Mouse (Mus musculus): ENCODE results near the gene Ufm1. TPM values are rescaled to one million over a fixed set of nuclear protein-coding genes. Genes with fewer than 3 reads are reported as not detected.

Gene Ufm1
- polyA plus RNA-seq, 1 experiment from 2014 or later = 65.7 TPM

DNA sequence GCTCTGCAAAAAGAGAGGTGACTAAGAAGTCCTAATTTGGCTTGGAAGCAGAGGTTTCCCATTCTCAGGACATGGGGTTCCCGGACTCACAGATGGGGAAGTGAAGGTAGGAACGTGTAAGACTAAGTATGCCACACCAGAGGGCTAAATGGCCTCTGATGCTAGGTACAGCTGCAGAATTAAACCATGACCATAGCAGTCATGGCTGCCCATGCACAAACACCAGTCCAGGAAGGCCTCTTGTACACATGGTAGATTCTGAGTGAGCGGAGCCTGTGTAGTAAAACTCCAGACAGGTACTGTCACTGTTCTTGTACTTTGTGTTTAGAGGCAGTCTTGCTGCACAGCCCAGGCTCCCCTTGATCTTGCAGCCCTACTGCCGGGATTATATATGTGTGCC is 9.4 kb downstream of the Ufm1 start:
- no peak overlapping the region for H3K4me2 ChIP-seq (ENCODE audit: low read length)
- no peaks in the 10 kb centered on the region for H3K27me3 ChIP-seq (ENCODE audit: control insufficient read depth, insufficient read depth, low read length)
- no peaks in the 10 kb centered on the region for H3K9me3 ChIP-seq (ENCODE audit: control insufficient read depth, low read length)
- ATAC-seq (ENCODE audit: insufficient number of reproducible peaks, insufficient read depth, low FRiP score, low read depth) = no peak
- H3K36me3 ChIP-seq (ENCODE audit: control insufficient read depth, insufficient read depth, low read length) = peaks cover 34% of the 10 kb centered on the region
- H3K27ac ChIP-seq (replicated peaks in 1 of 2; ENCODE audit: control insufficient read depth in 1 of 2, insufficient read depth in 1 of 2, low read depth in 2 of 2, low read length in 2 of 2) = no peak overlapping the region
- no peaks in the 10 kb centered on the region for H3K4me1 ChIP-seq (ENCODE audit: control insufficient read depth in 2 of 2, insufficient read depth in 2 of 2, low read length in 2 of 2)
- WGBS = 86% methylated on average over 4 of the region's 4 CpGs
- H3K4me3 ChIP-seq (ENCODE audit: control insufficient read depth in 1 of 2, insufficient read depth in 1 of 2, low read depth in 1 of 2, low read length in 2 of 2) = no peak overlapping the region
- H3K9ac ChIP-seq (ENCODE audit: low read length) = no peak overlapping the region

DNA sequence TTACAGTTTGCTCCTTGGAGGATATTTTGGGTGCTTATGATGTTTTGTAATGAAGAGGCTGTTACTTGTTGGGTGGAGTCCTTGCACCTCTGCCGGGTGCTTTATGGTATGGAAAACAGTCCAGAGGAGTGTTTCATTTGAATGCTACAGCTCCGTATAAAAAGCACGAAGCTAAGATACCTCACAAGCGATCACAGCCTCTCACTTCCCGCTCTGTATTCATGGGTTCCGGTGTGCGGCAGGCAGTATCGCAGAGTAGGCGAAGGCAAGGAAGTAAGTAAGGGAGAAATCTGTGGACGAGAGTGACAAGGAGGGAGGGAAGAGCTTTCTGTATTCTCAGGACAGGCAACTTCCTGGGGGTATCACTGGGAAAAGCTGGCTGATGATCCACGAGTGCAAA is 15.4 kb downstream of the Ufm1 start:
- no peak overlapping the region for H3K4me3 ChIP-seq (ENCODE audit: control insufficient read depth in 1 of 2, insufficient read depth in 1 of 2, low read depth in 1 of 2, low read length in 2 of 2)
- WGBS = 74% methylated on average over 11 of the region's 11 CpGs
- no peak for ATAC-seq (ENCODE audit: insufficient number of reproducible peaks, insufficient read depth, low FRiP score, low read depth)

DNA sequence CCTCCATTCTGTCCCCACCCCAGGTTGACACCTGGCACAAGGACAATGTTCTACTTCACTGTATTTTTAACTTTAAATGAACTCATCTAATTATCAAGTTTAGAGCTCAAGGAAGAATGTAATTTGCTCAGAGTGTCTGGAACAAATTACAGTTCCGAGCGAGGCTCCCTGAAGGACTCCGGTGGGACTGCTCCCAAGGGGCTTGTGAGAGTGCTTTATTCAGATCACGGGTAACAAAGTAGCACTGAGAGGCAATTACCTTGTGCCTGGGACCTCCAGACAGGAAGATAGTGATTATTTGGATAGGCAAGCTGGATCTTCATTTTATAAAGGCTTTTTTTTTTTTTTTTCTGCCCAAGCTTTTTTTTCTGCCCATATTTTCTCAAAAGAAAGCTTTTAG is 15.9 kb downstream of the Ufm1 start:
- ATAC-seq (ENCODE audit: insufficient number of reproducible peaks, insufficient read depth, low FRiP score, low read depth) = no peak
- 70% methylated on average over 4 of the region's 4 CpGs for WGBS
- no peaks in the 10 kb centered on the region for H3K9me3 ChIP-seq (ENCODE audit: control insufficient read depth, low read length)
- no peak overlapping the region for H3K27ac ChIP-seq (replicated peaks in 1 of 2; ENCODE audit: control insufficient read depth in 1 of 2, insufficient read depth in 1 of 2, low read depth in 2 of 2, low read length in 2 of 2)
- H3K4me2 ChIP-seq (ENCODE audit: low read length) = no peak overlapping the region
- H3K27me3 ChIP-seq (ENCODE audit: control insufficient read depth, insufficient read depth, low read length) = no peaks in the 10 kb centered on the region
- H3K36me3 ChIP-seq (ENCODE audit: control insufficient read depth, insufficient read depth, low read length) = no peaks in the 10 kb centered on the region
- no peaks in the 10 kb centered on the region for H3K4me1 ChIP-seq (ENCODE audit: control insufficient read depth in 2 of 2, insufficient read depth in 2 of 2, low read length in 2 of 2)
- H3K9ac ChIP-seq (ENCODE audit: low read length) = no peak overlapping the region
- no peak overlapping the region for H3K4me3 ChIP-seq (ENCODE audit: control insufficient read depth in 1 of 2, insufficient read depth in 1 of 2, low read depth in 1 of 2, low read length in 2 of 2)

More for the DNA sequence above, 15.4 kb downstream of the Ufm1 start:
- no peaks in the 10 kb centered on the region for H3K36me3 ChIP-seq (ENCODE audit: control insufficient read depth, insufficient read depth, low read length)
- H3K4me2 ChIP-seq (ENCODE audit: low read length) = no peak overlapping the region
- H3K4me1 ChIP-seq (ENCODE audit: control insufficient read depth in 2 of 2, insufficient read depth in 2 of 2, low read length in 2 of 2) = no peaks in the 10 kb centered on the region
- H3K27me3 ChIP-seq (ENCODE audit: control insufficient read depth, insufficient read depth, low read length) = no peaks in the 10 kb centered on the region
- H3K9me3 ChIP-seq (ENCODE audit: control insufficient read depth, low read length) = no peaks in the 10 kb centered on the region
- no peak overlapping the region for H3K27ac ChIP-seq (replicated peaks in 1 of 2; ENCODE audit: control insufficient read depth in 1 of 2, insufficient read depth in 1 of 2, low read depth in 2 of 2, low read length in 2 of 2)
- no peak overlapping the region for H3K9ac ChIP-seq (ENCODE audit: low read length)

DNA sequence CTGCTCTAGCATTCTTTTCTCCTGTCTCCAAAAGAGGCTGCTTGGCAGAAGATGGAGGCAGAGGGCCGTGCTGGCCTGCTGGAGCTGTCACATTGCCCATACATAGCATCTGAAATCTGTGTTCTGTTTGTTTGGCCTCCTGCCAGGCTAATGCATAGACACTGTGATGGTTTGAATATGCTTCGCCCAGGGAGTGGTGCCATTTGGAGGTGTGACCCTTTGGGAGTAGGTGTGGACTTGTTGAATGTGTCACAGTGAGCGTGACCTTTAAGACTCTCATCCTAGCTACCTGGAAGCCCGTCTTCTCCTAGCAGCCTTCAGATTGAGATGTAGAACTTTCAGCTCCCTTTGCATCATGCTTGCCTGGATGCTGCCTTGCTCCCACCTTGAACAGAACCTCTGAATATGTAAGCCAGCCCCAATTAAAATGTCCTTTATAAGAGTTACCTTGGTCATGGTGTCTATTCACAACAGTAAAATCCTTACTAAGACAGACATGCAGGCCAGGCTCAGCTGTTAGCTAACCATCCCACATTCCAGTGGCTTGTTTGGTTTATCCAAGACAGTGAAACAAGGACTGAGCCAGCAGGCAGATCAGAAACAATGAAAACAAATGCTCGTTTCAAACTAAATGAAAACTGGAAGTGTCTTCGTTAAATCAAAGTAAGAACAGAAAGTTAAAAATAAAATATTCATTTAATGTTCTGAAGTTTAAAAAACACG is 17.3 kb downstream of the Ufm1 start:
- ATAC-seq (ENCODE audit: insufficient number of reproducible peaks, insufficient read depth, low FRiP score, low read depth) = no peak
- H3K27ac ChIP-seq (replicated peaks in 1 of 2; ENCODE audit: control insufficient read depth in 1 of 2, insufficient read depth in 1 of 2, low read depth in 2 of 2, low read length in 2 of 2) = no peak overlapping the region
- H3K9me3 ChIP-seq (ENCODE audit: control insufficient read depth, low read length) = no peaks in the 10 kb centered on the region
- WGBS = 67% methylated on average over 7 of the region's 7 CpGs
- no peak overlapping the region for H3K4me2 ChIP-seq (ENCODE audit: low read length)
- H3K4me1 ChIP-seq (ENCODE audit: control insufficient read depth in 2 of 2, insufficient read depth in 2 of 2, low read length in 2 of 2) = no peaks in the 10 kb centered on the region
- no peaks in the 10 kb centered on the region for H3K27me3 ChIP-seq (ENCODE audit: control insufficient read depth, insufficient read depth, low read length)
- no peak overlapping the region for H3K9ac ChIP-seq (ENCODE audit: low read length)
- H3K36me3 ChIP-seq (ENCODE audit: control insufficient read depth, insufficient read depth, low read length) = no peaks in the 10 kb centered on the region
- no peak overlapping the region for H3K4me3 ChIP-seq (ENCODE audit: control insufficient read depth in 1 of 2, insufficient read depth in 1 of 2, low read depth in 1 of 2, low read length in 2 of 2)

DNA sequence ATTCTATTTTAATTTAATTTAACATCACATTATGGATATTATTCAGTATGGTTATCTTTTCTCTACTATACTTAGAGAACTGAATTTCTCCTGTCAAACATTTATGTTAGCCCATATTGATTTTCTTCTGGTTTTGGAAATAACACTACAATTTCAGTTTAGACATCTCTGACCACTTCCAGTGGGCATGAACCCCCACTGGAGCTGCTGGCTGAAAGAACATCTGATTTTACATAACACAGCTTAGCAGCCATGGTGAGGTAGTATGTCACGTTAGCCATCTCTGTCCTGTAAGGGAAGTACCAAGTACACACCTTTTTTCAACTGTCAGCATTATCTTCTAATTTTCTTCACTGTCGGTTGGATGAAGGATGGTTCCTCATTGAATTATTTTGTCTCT is 18.8 kb downstream of the Ufm1 start, which contains the start of gene Gm10985:
Gene Gm10985 (plus strand): TSS at position 301 of the 400 bp plus-strand sequence.
- Histone ChIP-seq H3K4me3 (ENCODE audit: control insufficient read depth in 1 of 2, insufficient read depth in 1 of 2, low read depth in 1 of 2, low read length in 2 of 2) (no peak within 1 kb of the TSS), H3K9me3 (ENCODE audit: control insufficient read depth, low read length) (no peaks in the 10 kb centered on the region), H3K27me3 (ENCODE audit: control insufficient read depth, insufficient read depth, low read length) (no peaks in the 10 kb centered on the region), H3K9ac (ENCODE audit: low read length) (no peak within 1 kb of the TSS), H3K4me1 (ENCODE audit: control insufficient read depth in 2 of 2, insufficient read depth in 2 of 2, low read length in 2 of 2) (no peaks in the 10 kb centered on the region), H3K27ac (replicated peaks in 1 of 2; ENCODE audit: control insufficient read depth in 1 of 2, insufficient read depth in 1 of 2, low read depth in 2 of 2, low read length in 2 of 2) (no peak within 1 kb of the TSS), H3K4me2 (ENCODE audit: low read length) (no peak within 1 kb of the TSS), H3K36me3 (ENCODE audit: control insufficient read depth, insufficient read depth, low read length) (no peaks in the 10 kb centered on the region)
- WGBS = 74% methylated on average over 2 of the region's 2 CpGs
- no peak for ATAC-seq (ENCODE audit: insufficient number of reproducible peaks, insufficient read depth, low FRiP score, low read depth)

DNA sequence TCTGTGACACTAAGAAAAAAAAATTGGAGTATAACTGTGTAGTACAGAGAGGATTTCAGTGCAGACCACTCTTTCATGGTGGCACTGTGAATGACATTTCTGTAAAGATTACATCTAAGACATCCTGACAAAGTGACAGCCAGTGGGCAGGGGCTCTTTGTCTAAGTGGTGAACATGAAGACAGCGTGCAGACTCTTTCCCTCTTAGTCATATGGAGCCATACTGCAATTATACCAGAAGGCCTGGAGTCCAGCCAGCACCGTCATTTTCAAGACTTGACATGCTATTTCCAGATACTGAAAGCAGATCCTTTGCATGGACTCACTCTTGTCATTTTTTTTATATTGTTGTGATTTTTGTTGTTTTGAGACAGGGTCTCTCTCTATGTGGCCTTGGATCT is 29.4 kb downstream of the Ufm1 start:
- Histone ChIP-seq H3K4me1 (ENCODE audit: control insufficient read depth in 2 of 2, insufficient read depth in 2 of 2, low read length in 2 of 2) (no peaks in the 10 kb centered on the region), H3K9ac (ENCODE audit: low read length) (no peak overlapping the region), H3K36me3 (ENCODE audit: control insufficient read depth, insufficient read depth, low read length) (no peaks in the 10 kb centered on the region), H3K9me3 (ENCODE audit: control insufficient read depth, low read length) (no peaks in the 10 kb centered on the region), H3K27me3 (ENCODE audit: control insufficient read depth, insufficient read depth, low read length) (no peaks in the 10 kb centered on the region), H3K4me3 (ENCODE audit: control insufficient read depth in 1 of 2, insufficient read depth in 1 of 2, low read depth in 1 of 2, low read length in 2 of 2) (no peak overlapping the region), H3K27ac (replicated peaks in 1 of 2; ENCODE audit: control insufficient read depth in 1 of 2, insufficient read depth in 1 of 2, low read depth in 2 of 2, low read length in 2 of 2) (no peak overlapping the region), H3K4me2 (ENCODE audit: low read length) (no peak overlapping the region)
- ATAC-seq (ENCODE audit: insufficient number of reproducible peaks, insufficient read depth, low FRiP score, low read depth) = no peak
- 65% methylated on average over 2 of the region's 2 CpGs for WGBS

GRCm38 (mm10) chr3:53813421-53813977 is 50.1 kb downstream of the Ufm1 start:
- H3K4me3 ChIP-seq (ENCODE audit: control insufficient read depth in 1 of 2, insufficient read depth in 1 of 2, low read depth in 1 of 2, low read length in 2 of 2) = no peak overlapping the region
- no peaks in the 10 kb centered on the region for H3K36me3 ChIP-seq (ENCODE audit: control insufficient read depth, insufficient read depth, low read length)
- no peaks in the 10 kb centered on the region for H3K27me3 ChIP-seq (ENCODE audit: control insufficient read depth, insufficient read depth, low read length)
- no peak overlapping the region for H3K4me2 ChIP-seq (ENCODE audit: low read length)
- no peaks in the 10 kb centered on the region for H3K9me3 ChIP-seq (ENCODE audit: control insufficient read depth, low read length)
- 57% methylated on average over 7 of the region's 7 CpGs for WGBS
- no peak overlapping the region for H3K9ac ChIP-seq (ENCODE audit: low read length)
- ATAC-seq (ENCODE audit: insufficient number of reproducible peaks, insufficient read depth, low FRiP score, low read depth) = no peak
- no peaks in the 10 kb centered on the region for H3K4me1 ChIP-seq (ENCODE audit: control insufficient read depth in 2 of 2, insufficient read depth in 2 of 2, low read length in 2 of 2)
- H3K27ac ChIP-seq (replicated peaks in 1 of 2; ENCODE audit: control insufficient read depth in 1 of 2, insufficient read depth in 1 of 2, low read depth in 2 of 2, low read length in 2 of 2) = no peak overlapping the region

Data from heart, embryonic 14.5 days (tissue).